Mouse (Mus musculus): ENCODE measurements around the gene Dgcr2.

Gene Dgcr2

DNA sequence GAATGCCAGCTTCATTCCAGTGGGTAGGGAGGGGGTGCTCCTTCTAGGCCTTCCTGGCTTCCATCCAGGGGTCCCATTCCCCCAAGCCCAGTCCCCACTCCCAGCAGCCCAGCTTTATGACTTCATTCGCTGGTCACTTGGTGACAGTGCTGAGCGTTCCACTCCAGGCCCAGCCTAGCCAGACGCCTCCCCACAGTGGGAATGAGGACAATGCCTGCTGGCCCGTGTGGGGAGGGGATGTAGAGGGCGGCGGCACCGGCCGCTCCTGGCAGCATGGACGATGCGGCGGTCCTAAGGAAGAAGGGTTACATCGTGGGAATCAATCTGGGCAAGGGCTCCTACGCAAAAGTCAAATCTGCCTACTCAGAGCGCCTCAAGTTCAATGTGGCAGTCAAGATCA, at the start of gene Dgcr2, which contains the start of gene Tssk2:
Dgcr2 (minus strand) TSS at position 101 of the 400 bp plus-strand sequence.
Tssk2 (plus strand) TSS at position 176 of the 400 bp plus-strand sequence.
- DNase-seq (ENCODE audit: extremely low spot score) = no peak

DNA sequence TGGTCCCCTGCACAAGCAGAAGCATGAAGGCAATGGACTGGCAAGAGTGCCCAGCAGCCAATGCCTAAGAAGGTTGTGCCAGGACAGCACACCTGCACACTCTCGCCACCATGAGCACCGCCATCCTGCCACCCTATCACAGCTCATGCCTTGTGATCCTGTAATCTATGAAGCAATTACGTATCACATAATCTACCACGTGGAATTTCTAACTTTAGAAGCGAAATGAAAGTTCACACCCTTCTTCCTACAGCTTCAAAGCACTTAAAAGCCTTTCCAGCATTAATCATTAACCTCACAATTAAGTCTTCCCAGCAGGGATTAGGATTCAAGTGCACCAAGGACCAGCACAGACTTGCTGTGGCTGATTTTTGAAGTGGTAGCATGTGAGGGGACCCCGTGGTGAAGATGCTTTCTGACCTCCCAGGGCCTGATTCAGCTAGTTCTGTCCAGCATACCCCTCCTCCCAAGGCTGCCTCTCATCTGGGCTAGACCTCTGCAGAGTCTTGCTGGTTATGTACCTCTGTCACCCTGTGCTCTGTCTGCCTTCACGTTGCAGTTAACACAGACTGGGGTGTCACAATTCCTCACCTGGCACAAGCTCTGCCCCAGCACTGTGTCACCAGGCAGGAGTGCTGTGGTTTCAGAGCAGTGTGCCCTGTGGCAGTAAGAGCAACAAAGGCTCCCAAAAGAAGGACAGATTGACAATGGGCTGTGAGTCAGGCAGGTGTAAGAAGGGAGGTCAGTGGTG, 46.9 kb upstream of the Dgcr2 start:
- DNase-seq (ENCODE audit: extremely low spot score) = no peak

DNA sequence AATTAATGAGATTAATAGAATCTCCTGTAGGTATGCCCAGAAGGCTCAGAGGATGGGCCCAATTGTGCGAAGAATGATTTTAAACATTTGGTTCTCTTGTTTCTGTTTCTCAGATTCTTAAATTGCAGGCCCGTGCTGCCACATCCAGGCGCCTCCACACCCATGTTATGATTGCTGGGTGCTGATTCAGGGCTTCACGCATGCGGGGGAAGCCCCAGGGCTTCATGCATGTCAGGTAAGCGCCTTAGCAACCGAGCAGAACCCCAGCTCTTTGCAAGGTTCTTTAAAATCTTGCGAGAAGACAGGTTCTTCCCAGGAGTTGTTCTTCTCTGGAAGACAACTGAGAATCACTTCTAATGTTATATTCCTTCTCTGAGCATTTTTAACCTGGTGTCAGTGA, 45.1 kb upstream of the Dgcr2 start:
- no peak for DNase-seq (ENCODE audit: extremely low spot score)

DNA sequence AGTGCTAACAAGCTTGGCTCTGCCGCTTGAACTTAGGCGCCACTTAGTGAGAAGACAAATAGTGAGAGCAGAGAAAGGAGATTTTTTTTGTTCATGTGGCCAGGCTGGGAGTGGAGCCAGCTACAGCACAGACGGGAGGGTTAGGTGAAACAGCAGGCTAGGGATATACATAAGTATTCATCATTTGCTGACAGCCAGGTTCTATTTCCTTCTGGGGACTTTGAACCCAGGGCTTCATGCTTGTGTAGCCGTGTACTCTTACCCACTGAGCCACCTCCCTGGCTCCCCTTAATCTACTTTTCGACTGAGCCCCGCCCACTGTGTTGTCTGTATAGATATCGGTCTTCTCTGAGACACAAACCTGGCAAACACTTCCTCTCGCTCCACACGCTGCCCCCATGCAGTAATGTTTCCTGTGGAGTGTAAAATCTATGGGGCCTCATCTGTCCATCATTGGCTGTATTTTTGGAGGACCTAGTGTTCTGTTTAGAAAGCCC, 40.9 kb upstream of the Dgcr2 start:
- DNase-seq (ENCODE audit: extremely low spot score) = no peak

DNA sequence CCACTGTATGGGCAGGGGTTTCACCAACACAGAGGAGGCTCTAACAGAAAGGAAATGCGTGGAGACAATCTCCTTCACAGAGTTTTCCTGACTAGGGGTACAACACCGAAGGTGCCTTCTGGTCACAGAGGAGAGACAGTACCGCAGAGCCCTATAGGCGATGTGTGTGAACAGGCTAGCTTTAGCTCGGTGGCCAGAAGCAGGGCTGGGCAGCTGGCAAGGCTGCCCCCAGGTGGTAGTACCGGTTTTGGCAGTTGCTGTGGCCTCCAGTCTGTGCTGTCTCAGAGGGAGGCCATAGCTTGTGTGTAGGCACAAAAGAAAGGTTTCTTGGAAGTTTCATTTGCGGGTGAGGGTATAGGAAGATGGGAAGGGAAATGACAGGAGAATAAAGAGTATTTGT, 40.5 kb upstream of the Dgcr2 start:
- peak; percentile 61 for DNase-seq (ENCODE audit: extremely low spot score)

DNA sequence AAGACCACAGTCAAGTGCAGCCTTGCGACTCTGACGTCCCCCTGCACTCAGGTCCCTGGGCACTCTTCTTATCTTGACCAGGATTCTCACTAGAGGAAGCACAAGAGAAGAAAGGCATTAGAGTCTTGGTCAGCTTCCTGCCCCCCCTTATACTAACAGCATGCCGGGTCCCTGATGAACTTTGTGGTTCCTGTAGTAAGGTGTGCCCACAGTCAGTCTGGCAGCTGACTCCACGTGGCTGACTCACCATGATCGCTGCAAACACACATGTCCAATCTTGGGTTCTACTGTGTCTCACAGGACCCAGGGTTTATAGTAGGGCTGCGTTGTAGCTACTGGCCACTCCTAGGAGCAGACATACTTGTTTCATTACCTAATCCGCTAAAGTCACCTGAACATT, 39.8 kb upstream of the Dgcr2 start:
- no peak for DNase-seq (ENCODE audit: extremely low spot score)

DNA sequence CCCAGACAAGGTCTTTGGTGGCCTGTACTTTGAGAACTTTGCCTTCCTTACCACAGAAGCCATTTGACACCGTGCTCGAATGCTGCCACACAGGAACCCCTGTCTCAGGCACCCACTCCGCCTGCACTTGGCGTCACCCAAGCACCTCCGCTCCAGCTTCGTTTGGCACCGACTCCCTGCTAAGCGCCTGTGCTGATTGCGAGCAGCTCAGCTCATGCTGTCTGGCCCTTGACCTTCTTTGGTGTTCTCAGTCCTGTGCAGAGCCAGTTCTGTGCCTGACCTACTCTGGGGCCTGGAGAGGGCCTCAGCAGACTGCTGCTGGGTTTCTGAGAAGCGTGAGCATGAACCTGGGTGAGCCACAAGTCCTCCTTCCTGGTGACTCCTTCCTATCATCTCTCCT, 38.4 kb upstream of the Dgcr2 start:
- DNase-seq (ENCODE audit: extremely low spot score) = no peak

DNA sequence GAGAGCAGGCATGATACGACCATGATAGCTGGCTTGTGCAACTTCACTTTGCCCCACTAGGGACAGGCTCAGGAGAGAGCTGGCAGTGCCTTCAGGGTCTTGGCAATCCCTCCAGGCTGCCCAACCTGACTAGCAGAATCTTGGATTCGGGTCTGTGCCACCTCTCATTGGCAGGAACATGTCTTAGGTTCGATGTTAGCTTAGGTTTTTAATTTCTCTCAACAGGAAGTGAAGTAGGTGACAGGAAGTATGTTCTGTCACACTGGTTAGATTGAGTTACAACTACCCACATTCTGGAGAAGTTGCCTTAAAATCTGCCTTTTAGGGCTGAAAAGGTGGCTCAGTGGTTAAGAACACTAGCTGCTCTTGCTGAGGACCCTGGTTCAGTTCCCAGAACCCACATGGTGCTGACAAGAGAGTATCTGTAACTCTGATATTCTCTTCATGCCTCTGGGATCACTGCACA, 36.1 kb upstream of the Dgcr2 start:
- no peak for DNase-seq (ENCODE audit: extremely low spot score)

DNA sequence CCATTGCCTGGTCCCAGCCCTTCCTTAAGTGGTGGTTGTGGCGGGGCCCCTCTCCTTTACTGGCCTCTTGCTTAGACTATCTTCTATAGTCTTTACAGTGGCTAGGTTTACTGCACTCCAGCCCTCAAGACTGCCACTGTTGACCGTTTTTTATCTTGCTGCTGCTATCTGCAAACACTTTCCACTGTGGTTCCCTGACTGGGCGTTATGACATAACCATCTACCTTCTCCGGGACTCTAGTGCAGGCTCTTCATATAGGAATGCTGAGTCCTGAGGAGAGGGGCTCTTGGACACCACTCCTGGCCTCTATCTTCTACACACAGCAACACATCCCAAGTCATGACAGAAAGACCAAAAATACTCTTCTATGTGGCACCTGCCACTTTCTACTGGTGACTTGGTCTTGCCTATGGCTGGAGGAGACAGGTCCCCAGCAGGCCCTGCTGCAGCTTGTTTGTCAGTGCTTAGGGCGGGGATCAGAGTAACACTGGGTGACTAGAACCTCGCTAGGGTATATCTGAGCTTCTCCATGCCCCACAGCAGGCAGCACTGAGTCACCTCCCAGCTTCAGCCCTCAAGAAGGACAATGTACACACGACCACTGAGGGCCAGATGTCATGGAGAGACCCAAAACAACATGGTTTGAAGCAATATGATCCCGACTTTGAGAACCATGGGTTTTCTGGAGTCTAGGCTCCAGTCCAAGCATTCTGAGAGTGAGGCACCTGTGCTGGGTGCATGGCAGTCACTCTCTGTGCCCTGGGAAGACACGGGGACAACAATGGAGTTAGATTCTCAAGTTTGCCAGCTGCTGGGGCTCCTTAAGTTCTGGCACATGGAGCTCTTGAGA, 35.5 kb upstream of the Dgcr2 start:
- DNase-seq (ENCODE audit: extremely low spot score) = no peak

DNA sequence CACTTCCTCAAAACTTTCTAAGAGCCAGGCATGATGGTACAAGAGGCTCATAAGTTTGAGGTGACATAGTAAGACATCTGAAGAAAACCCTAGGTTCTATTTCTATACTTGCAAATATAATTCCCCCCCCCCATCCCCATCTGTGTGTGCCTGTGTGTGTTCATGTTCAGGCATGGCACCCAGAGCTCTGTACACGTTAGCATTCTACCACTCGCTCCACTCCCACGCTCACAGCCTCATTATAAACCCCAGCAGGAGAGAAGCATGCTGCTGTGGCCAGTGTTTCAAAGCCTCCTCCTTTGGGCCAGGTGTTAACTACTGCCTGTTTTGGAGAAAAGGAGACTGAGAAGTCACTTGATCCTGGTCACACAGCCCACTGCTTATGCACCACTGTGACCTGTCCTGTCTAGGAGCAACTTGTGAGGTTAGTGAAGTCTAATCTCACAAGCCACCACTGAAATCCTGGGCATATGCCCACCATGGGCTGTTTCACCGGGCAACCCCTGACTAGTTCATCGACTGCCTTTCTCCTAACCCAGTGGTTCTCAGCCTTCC, 33.6 kb upstream of the Dgcr2 start:
- no peak for DNase-seq (ENCODE audit: extremely low spot score)

DNA sequence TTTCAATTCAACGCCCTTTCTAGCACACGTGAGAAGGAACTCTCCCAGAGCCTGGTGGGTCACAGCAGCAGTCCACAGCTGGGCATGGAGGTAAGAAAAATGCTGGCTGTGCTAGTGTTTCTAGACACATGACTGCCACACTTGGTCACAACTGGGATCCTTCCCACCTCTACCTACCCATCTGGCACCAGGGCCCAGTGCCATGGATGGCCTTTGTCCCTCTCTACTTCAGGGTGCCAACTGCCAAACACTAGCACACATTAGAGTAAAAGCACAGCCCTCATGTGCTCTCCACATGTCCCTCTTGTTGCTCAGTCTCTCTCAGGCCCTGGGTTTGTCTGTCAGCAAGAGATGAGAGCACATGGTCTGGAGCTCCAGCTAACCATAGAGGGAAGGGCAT, 31.3 kb upstream of the Dgcr2 start:
- no peak for DNase-seq (ENCODE audit: extremely low spot score)

DNA sequence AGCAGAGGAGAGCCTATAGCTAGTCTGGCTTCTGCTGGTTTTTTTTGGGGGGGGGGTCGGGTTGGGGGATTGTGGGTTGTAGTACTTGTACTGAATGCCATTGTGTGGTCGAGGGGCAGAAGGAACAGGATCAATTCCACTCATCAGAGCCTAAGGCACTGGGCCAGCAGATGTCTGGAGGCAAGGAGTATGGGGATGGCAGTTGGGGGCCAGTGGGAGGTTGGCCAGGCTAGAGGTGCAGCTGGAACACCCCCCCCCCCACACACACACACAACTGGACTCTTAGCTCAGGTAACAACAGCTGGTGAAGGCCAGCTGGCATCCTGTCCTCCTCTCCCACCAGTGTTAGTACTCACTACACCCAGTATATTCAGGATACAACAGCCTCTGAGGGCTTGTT, 30.8 kb upstream of the Dgcr2 start:
- no peak for DNase-seq (ENCODE audit: extremely low spot score)

DNA sequence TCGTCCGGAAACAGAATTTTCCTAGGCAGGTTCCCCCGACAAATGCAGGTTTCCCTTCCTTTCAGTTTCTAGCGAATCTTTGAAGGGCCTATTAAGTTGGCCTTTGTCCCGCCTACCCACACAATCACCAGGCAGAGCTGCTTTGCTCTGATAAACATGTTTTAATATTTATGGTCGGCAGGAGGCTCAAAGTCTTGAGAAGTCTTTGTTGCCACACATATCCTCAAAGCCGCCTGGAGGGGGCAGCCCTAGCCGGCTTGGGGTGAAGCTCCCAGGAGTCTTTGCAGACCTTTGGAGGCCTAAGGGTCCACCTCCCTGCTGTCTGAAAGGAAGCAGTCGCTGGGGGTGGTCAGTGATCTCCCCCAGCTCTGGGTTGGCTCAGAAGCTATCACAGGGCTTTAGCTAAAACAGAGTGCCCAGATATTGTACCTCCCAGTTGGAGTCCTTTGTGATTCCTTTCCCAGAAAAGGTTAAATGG, 30.3 kb upstream of the Dgcr2 start:
- peak; percentile 85 for DNase-seq (ENCODE audit: extremely low spot score)

DNA sequence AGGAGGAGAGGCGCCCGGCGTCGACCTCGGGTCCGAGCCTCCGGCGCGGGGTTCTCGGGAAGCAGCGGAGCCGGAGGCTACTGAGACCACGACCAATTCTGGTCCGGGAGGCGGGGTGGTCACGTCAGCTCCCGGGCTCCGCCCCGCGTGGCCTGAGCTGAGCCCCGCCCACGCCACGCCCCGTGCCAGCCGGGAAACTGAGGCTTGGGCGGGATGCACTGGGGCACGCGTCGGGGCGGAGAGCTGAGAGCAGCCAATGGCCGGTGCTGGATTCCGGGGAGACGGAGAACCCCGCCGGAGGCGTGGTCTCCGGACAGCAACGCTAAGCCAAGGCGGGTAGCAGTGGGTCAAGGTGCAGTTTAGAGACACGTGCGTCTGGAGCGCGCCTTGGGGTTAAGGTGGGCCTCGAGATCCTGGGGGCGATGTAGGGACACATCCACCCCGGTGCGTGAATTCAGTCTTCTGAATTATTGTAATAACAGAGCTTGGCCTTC, 29.8 kb upstream of the Dgcr2 start, which contains the start of gene Slc25a1:
Slc25a1 (minus strand) TSS at position 133 of the 494 bp plus-strand sequence.
- DNase-seq (ENCODE audit: extremely low spot score) = peak; percentile 90

DNA sequence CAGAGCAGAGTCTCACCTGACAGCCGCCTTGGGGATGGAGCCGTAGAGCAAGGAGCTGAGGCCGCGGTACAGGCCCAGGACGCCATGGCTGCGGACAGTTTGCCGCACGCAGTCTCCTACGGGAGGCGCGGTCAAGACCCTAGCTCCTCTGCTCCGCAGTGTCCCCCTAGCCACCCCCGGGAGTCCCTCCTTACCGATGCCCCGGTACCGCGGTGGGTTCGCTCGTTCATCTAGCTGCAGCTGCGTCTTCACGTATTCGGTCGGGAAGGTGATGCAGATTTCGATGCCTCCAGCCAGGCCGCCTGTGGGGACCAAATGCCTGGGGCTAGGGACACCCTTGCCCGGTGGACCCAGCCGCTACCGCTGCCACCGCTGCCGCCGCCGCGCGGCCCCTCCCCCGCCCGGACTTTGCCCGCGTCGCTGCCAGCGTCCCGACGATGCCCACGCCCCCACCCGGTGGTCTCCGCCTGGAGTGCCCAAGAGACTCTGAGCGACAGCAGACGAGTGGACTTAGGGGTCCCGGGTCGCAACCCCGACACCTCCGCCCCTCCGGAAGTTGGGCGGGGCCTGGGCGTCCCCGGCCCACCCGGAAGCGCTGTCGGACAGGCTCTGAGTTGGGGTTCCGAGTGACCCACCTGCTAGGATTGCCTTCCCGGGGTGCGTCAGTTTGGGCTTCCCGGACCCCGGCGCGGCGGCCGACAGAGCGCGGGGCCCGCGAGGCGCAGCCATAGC, 29.2 kb upstream of the Dgcr2 start:
- DNase-seq (ENCODE audit: extremely low spot score) = peak; percentile 80

DNA sequence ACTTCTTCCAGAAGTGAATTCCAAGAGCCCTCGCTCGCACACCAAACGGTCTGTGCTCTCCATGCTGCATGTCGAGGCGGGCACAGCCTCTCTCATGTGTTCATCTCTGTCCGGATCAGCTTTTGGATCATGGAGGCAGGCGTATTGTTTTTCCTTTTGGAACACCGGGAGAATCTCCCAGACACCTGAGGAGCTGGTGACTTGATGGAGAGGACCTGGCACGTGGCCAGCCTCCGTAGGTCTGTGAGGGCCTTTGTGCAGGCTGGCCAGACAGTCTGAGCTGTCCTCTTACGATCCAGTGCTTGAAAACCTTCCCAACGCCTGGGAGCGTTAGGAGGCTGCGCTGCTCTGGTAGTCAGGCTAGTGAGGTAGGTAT, 23.8 kb upstream of the Dgcr2 start:
- no peak for DNase-seq (ENCODE audit: extremely low spot score)

DNA sequence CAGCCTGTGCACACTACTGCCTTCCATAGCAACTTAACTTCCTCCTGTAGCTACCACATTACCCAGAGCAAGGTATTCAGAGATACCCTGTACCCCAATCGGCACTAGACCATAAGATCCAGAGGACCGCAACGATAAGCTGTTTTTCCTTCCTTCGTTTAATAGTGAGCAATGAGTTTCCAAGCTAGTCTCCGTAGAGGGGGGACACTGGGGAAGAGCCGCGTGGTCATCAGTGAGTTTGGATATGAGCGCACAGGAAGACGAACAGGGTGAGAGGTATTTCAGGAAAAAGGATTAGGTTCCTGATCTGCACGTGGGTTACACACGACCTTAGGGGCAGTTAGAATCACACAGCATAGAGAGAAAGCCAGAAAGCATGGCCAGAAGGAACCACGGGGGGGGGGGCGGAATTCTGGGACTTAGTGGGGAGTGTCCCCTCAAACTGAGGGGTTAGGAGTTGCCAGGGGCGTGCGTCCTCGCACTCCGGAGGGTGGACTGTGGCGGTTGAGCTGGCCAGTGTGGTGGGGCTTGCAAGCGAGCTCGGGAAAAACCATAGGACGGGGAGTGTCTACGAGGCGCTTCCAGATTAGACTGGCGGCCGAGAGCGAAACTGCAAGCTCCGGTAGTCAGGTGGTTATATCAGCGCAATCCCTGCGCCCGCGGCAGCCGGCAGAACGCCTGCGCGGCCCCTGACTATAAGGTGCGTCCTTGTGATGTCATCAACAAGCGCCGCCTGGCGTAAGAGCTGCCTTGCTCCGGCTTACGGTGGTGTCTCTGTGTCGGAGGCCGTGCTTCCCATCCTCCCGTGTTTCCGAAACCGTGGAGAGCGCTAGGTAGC, 23.2 kb upstream of the Dgcr2 start:
- peak; percentile 92 for DNase-seq (ENCODE audit: extremely low spot score)

DNA sequence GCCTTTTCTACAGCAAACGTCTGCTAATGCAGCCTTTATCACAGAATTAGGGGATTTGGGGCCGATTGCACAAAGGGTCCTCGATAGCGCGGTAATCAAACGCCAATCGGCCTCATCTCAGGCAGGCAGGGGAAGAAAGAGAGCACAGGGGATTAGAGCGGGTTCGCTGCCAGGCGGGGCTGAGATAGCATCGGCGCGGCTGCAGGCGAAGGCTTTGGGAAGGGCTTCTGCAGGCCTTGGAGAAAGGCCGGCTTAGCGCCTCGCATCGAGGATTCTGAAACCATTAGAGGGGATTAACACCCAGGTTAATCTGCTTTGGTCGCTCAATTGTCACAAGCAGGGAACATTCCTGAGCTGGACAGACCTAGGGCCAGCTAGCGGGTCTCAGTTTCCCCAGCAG, 22.2 kb upstream of the Dgcr2 start:
- DNase-seq (ENCODE audit: extremely low spot score) = peak; percentile 42

DNA sequence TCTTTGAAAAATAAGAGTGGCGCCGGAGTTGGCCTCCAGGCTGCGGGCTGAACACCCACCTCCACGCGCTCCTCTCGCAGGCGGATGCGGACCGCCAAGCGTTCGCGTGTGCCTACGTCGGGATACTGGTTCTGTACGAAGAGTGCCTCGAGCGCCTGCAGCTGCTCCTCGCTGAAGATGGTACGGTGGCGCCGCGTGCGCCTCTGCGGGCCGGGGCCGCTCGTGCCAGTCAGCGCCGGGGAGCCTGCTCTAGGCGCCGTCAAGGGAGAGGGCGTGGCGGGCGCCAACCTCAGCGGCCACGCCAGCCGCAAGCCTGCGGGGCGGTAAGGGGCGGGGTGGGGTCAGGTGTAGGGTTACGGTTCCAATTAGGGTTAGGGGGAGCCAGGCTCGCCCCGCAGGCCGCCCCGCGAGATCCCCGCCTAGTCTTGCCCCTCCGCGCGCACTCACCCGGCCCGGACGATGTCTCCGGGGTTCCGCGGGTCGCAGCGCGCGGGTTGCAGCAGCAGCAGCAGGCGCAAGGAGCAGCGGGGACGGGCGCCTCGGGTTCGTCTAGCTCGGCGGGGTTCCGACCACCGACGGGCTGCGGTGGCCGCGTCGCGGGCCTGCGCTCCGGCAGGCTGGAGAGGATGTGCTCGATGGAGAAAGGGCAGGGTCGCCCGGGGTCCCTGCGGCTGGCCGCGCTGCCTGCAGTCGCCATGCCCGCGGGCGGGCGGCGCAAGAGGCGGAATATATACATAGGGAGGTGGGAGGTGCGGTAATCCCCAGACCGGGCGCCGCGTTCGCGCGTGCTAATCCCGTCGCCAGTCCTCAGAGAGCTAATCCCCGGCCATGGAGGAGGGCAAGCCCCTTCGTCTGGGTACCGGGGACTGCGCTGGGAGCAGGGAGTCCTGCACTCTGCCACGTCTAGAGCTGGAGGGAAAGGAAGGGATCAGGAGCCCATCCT, 16.2 kb upstream of the Dgcr2 start, which contains the start of gene Gsc2:
Gsc2 (minus strand) TSS at position 753 of the 943 bp plus-strand sequence.
- peak; percentile 51 for DNase-seq (ENCODE audit: extremely low spot score)
